Mouse (Mus musculus) E14TG2a.4 (cell line): ENCODE measurements at regions not wholly inside any gene's neighbourhood (a gene's known extent, or its start where the extent isn't known, plus 50 kb on each side); places are given as distances from the start of the nearest gene placed in this dataset.
A peak's percentile ranks its signal among the peaks of the same experiment; 100 is the strongest.

Source experiments
- H3K27me3 ChIP-seq: 2 replicates; pipeline ENCODE4 v1.6.1; 2014; ENCODE audit warnings: low read length, control low read depth; ENCODE audit not compliant: insufficient read depth
- H3K36me3 ChIP-seq: 2 replicates; pipeline ENCODE4 v1.6.1; 2014; ENCODE audit warnings: low read length, control low read depth; ENCODE audit not compliant: insufficient read depth
- H3K4me1 ChIP-seq: replicated peaks from 2 replicates; pipeline ENCODE4 v1.6.1; 2014; ENCODE audit warnings: low read depth, low read length, control low read depth
- H3K4me3 ChIP-seq: replicated peaks from 2 replicates; pipeline ENCODE4 v1.5.1; 2014; ENCODE audit warnings: mild to moderate bottlenecking, low read length
- H3K9me3 ChIP-seq: 2 replicates; pipeline ENCODE4 v1.6.1; 2014; ENCODE audit warnings: low read length, control low read depth
- CTCF ChIP-seq: conservative IDR thresholded peaks from 2 replicates; pipeline ENCODE4 v1.5.1; 2014; ENCODE audit warnings: low read length
- NANOG ChIP-seq: IDR thresholded peaks from 2 replicates; pipeline ENCODE4 v1.6.1; 2014; ENCODE audit warnings: borderline replicate concordance, low read length, mixed read lengths
- POU5F1 ChIP-seq: IDR thresholded peaks from 2 replicates; pipeline ENCODE4 v1.6.1; 2014; ENCODE audit warnings: low read length, borderline replicate concordance

- no peaks in the 10 kb centered on the region for H3K4me1 ChIP-seq
- H3K9me3 ChIP-seq = no peaks in the 10 kb centered on the region
- no peaks in the 10 kb centered on the region for H3K27me3 ChIP-seq
- no peak overlapping the region for H3K4me3 ChIP-seq
- TF ChIP-seq CTCF (no peak), NANOG (no peak), POU5F1 (no peak)
- H3K36me3 ChIP-seq = no peaks in the 10 kb centered on the region
Observed at GRCm38 (mm10) chr6:50713297-50713696, 59.1 kb upstream of the Npvf start.

GRCm38 (mm10) chr6:50718631-50719030, 64.4 kb upstream of the Npvf start:
- H3K9me3 ChIP-seq = no peaks in the 10 kb centered on the region
- TF ChIP-seq CTCF = no peak
- peak; percentile 97 for TF ChIP-seq POU5F1
- TF ChIP-seq NANOG = peak; percentile 79; the same call in 1 of the 2 replicates
- H3K4me3 ChIP-seq = no peak overlapping the region
- H3K4me1 ChIP-seq = peaks cover 19% of the 10 kb centered on the region
- H3K36me3 ChIP-seq = no peaks in the 10 kb centered on the region
- H3K27me3 ChIP-seq = no peaks in the 10 kb centered on the region

- TF ChIP-seq CTCF = no peak
- no peak for TF ChIP-seq POU5F1
- TF ChIP-seq NANOG = no peak
- H3K9me3 ChIP-seq = no peaks in the 10 kb centered on the region
- H3K4me1 ChIP-seq = peaks cover 19% of the 10 kb centered on the region
- H3K27me3 ChIP-seq = no peaks in the 10 kb centered on the region
- no peaks in the 10 kb centered on the region for H3K36me3 ChIP-seq
- no peak overlapping the region for H3K4me3 ChIP-seq
Observed at GRCm38 (mm10) chr6:50720346-50720745, 66.1 kb upstream of the Npvf start.

GRCm38 (mm10) chr6:50725640-50726039, 71.4 kb upstream of the Npvf start:
- TF ChIP-seq CTCF (no peak), POU5F1 (no peak), NANOG (no peak)
- H3K36me3 ChIP-seq = no peaks in the 10 kb centered on the region
- H3K9me3 ChIP-seq = no peaks in the 10 kb centered on the region
- no peak overlapping the region for H3K4me3 ChIP-seq
- H3K4me1 ChIP-seq = peaks cover 1% of the 10 kb centered on the region; the same call in 1 of the 2 replicates
- no peaks in the 10 kb centered on the region for H3K27me3 ChIP-seq

- Histone ChIP-seq H3K4me3 (no peak overlapping the region), H3K27me3 (no peaks in the 10 kb centered on the region), H3K4me1 (no peaks in the 10 kb centered on the region), H3K36me3 (no peaks in the 10 kb centered on the region), H3K9me3 (no peaks in the 10 kb centered on the region)
- TF ChIP-seq POU5F1 (no peak), NANOG (no peak), CTCF (no peak)
Observed at GRCm38 (mm10) chr6:50726166-50726591, 71.9 kb upstream of the Npvf start.

GRCm38 (mm10) chr6:50730744-50731718, 76.8 kb upstream of the Npvf start:
- H3K9me3 ChIP-seq = peaks cover 4% of the 10 kb centered on the region; the same call in 1 of the 2 replicates
- no peak overlapping the region for H3K4me3 ChIP-seq
- no peaks in the 10 kb centered on the region for H3K36me3 ChIP-seq
- no peak for TF ChIP-seq POU5F1
- TF ChIP-seq NANOG = no peak
- H3K27me3 ChIP-seq = no peaks in the 10 kb centered on the region
- H3K4me1 ChIP-seq = no peaks in the 10 kb centered on the region

GRCm38 (mm10) chr6:50734701-50735100, 80.5 kb upstream of the Npvf start:
- no peaks in the 10 kb centered on the region for H3K36me3 ChIP-seq
- no peaks in the 10 kb centered on the region for H3K4me1 ChIP-seq
- H3K27me3 ChIP-seq = no peaks in the 10 kb centered on the region
- TF ChIP-seq CTCF (no peak), NANOG (no peak), POU5F1 (no peak)
- no peak overlapping the region for H3K4me3 ChIP-seq
- H3K9me3 ChIP-seq = peaks cover 4% of the 10 kb centered on the region; the same call in 1 of the 2 replicates

GRCm38 (mm10) chr6:50735825-50736224, 81.6 kb upstream of the Npvf start:
- peaks cover 4% of the 10 kb centered on the region; the same call in 1 of the 2 replicates for H3K9me3 ChIP-seq

GRCm38 (mm10) chr6:50742009-50742408, 87.8 kb upstream of the Npvf start:
- Histone ChIP-seq H3K27me3 (peaks cover 6% of the 10 kb centered on the region), H3K9me3 (no peaks in the 10 kb centered on the region), H3K4me1 (no peaks in the 10 kb centered on the region), H3K36me3 (no peaks in the 10 kb centered on the region), H3K4me3 (no peak overlapping the region)
- TF ChIP-seq POU5F1 = no peak
- no peak for TF ChIP-seq CTCF
- TF ChIP-seq NANOG = no peak

More at GRCm38 (mm10) chr6:50735825-50736224, 81.6 kb upstream of the Npvf start:
- TF ChIP-seq POU5F1 = no peak
- TF ChIP-seq CTCF = no peak
- TF ChIP-seq NANOG = no peak
- Histone ChIP-seq H3K36me3 (no peaks in the 10 kb centered on the region), H3K27me3 (no peaks in the 10 kb centered on the region), H3K4me3 (no peak overlapping the region), H3K4me1 (no peaks in the 10 kb centered on the region)
